Mouse (Mus musculus): ENCODE measurements around the gene Slc4a2. TPM values are rescaled to one million over a fixed set of nuclear protein-coding genes. Genes with fewer than 3 reads are reported as not detected.

Gene Slc4a2
- 10 to 100 TPM; 26.2 to 39.8 TPM for total RNA-seq (2021)
- long read RNA-seq, experiment 1, full-length matches to known transcripts = 40 of 67 reads
- long read RNA-seq, experiment 1, partial matches to known transcripts = 12 of 67 reads
- long read RNA-seq, experiment 1, other reads (novel, unspliced or antisense) = 15 of 67 reads
- long read RNA-seq, experiment 2, full-length matches to known transcripts = 26 of 43 reads
- long read RNA-seq, experiment 2, partial matches to known transcripts = 10 of 43 reads
- long read RNA-seq, experiment 2, other reads (novel, unspliced or antisense) = 7 of 43 reads

- peak; percentile 94 for DNase-seq
These were observed at the start of gene Slc4a2, which contains the start of gene Cdk5 for GRCm38 (mm10) chr5:24423129-24424003. Gene Slc4a2 (plus strand): TSS chr5:24423837. Gene Cdk5 (minus strand): TSS chr5:24423530.

DNA sequence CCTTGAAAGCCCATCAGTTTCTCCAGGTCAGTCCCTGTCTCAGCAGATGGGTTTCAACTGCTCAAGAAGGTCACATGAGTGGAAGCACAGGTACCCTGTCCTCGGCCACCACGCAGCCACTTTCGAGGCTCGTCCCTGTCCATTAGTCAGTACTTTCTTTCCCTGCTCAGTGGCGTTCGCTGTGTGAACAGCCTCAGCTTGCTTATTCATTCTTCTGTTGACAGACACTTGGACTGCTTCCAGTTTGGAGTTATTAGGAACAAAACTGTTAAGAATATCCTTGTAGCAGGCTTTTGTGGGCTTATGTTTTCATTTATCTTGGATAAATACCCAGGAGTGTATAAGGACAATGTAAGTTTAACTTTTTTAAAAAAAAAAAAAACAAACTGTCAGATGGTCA, 49.4 kb upstream of the Slc4a2 start:
- no peak for DNase-seq

DNA sequence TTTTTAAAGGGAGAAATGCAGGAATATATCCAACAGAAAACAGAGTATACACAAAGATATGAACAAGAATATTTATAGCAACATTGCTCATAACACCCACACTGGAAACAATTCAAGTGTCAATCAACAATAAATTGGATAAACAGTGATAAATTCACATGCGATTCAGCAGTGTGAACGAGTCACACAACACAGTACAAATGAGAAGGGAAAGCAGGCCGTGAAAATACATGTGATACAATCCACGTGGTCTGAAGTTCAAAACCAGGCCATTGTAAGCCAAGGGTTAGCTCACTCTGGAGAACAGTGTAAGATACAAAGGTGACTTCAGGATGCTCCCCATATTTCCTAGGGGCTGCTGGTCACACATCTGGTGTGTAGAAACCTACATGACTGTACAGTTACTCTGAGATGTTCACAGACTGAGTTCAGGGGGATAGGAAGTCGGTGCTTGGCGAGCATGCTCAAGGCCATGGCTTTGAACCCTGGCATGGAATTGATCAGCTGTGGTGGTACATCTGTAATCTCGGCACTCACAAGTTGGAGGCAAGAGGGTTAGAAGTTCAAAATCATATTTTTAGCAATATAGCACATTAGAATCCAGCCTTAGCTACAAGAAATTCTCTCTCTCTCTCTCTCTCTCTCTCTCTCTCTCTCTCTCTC, 48.8 kb upstream of the Slc4a2 start:
- DNase-seq = no peak

DNA sequence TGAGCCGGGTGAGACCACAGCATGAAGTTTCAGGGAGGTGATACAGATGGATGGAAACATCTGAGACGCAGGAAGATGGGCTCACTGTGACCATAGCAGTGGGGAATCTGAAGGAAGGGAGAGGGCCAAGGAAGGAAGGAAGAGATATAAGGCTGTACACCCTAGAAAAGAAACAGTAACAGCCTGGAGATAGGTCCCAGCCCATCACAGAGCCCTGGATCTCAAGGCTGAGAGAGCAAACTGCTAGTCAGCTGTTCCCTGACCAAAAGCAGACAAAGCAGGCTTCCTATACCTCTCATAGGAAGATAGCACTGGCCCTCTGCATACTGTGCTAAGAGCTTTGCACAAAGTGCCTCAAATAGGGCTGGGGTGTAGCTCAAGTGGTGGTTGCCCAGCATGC, 44.9 kb upstream of the Slc4a2 start:
- DNase-seq = no peak

GRCm38 (mm10) chr5:24379501-24379900, 44.1 kb upstream of the Slc4a2 start:
- DNase-seq = no peak

DNA sequence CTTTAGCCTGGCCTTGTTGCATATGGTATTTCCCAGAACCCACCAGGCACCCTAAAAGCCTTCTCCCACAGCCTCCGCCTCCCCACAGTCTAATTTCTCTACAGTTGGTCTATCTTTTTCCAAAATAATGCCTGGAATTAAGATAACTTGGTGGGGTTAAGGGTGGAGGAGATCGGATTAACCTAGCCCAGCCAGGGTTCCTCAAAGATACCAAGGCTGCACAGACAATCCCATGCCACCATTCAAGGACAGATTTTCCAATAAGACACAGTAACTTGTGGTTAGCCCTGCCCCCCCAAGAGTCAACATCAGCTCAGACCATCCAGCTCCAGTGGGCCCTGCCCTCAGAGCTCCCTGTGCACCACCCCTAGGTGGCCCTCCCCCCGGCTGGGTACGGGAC, 43.1 kb upstream of the Slc4a2 start:
- no peak for DNase-seq

DNA sequence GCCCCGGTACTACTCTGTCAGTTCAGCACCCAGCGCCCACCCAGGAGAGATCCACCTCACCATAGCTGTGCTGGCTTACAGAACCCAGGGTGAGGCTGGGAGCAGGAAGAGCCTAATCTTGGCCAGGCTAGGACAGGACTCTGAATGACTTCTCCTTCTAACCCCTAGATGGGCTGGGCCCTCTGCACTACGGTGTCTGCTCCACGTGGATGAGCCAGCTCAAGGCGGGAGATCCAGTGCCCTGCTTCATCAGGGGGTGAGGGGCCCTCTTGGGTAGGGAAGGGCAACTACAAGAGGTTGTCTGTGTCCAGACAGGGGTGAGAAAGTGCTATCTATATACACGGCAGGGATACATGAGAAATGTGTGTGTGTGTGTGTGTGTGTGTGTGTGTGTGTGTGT, 42.2 kb upstream of the Slc4a2 start:
- no peak for DNase-seq

- no peak for DNase-seq
These were observed 41.6 kb upstream of the Slc4a2 start for GRCm38 (mm10) chr5:24381988-24382387.

GRCm38 (mm10) chr5:24383026-24383859, 40.4 kb upstream of the Slc4a2 start:
- peak; percentile 81 for DNase-seq

GRCm38 (mm10) chr5:24384407-24384806, 39.2 kb upstream of the Slc4a2 start:
- no peak for DNase-seq

GRCm38 (mm10) chr5:24385374-24385773, 38.3 kb upstream of the Slc4a2 start:
- DNase-seq = no peak

- DNase-seq = no peak
These were observed 37.6 kb upstream of the Slc4a2 start for GRCm38 (mm10) chr5:24385887-24386550.

DNA sequence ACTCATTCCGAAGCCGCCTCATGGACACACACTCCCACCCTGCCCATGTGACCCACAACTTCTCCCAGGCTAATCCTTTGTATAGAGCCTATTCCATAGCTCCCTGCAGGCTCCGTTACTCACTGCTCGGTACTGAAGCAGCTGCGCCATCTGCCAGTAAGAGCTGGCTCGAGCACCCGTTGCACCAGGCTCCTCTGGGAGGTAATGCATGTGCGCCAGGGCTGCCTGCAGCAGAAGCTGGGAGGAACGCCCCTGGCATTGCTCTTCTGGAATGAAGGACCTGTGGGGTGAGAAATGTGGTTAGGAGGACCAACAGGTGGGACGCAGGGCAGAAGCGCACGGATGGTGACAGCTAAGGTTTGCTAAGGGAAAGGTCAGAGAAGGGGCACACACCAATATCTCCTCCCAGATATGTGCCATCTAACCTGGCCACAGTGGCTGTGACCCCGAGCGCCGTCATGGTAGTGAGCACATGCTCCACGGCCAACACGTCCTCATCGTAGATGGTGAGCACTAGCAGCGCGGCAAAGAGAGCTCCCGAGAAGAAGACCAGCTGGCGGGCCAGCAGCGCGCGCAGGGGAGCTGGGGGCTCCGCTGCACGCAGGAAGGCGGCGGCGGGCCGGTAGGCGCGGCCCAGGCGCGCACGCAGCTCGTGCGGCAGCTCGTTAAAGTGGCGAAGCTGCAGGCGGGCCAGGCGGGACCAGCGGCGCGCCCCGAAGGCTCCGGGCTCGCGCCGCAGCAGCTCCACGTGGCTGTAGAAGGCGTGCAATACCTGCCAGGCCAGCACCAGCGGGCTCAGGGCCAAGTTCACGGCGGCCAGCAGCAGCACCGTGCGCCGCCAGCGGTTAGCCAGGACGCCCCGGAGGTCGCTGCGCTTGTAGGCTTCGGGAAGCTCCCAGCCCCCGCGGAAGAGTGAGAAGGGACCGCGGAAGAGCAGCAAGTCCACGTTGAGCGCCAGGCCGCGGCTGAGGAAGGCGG, 36.1 kb upstream of the Slc4a2 start:
- peak; percentile 65 for DNase-seq

DNA sequence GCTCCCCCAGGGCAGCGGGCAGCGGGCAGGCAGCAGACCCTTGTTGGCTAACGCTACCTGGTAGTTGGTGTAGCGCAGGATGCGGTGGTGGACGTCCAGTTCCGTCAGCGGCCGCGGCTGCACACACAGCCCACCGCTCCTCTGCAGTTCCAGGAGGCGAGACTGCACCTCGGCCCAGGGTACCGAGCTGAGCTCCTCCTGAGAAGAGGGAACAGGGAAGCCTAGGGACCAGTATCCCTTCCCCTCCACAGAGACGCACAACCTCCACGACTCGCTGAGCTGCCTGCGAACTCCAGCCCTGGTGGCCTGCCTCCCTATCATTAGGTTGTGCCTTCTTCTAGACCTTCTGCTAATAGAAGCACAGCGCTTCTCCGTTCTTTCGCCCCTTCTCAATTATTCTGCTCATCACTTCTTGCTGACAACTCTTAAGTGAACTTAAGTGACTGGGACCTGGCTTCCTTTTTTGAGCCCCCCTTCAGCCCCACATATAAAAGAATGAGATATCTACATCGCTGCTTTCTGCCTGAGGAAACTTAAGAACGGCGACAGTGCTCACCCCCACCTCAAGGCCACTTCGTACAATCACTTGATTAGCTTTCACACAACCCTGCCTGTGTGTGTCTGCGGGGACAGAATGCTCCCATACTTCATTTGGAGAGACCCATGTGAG, 35.3 kb upstream of the Slc4a2 start:
- DNase-seq = no peak

DNA sequence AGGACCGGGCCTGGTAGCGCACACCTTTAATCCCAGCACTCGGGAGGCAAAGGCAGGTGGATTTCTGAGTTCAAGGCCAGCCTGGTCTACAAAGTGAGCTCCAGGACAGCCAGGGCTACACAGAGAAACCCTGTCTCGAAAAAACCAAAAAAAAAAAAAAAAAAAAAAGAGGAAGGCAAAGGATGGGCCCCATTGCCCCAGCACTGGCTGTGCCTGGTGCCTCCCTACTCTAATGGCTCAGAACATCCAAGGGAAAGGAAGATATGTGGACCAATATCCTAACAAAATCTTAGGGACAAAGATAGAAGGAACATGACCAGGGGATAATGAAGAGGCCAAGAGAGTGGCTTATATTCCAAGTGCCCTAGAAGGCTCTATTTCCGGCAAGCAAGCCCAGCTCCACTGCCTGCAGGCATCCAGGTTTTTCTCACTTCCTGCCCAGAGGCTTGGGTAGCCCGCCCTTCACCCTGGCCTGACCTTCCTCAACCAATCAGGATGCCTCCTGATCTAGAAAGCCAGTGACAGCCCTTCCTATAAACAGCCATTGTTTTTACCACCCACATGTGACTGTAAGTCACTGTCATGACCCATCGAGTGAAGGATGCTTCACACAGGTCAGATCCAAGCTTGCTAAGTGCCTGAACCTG, 34.5 kb upstream of the Slc4a2 start:
- DNase-seq = no peak

GRCm38 (mm10) chr5:24389658-24390020, 34.0 kb upstream of the Slc4a2 start:
- DNase-seq = no peak

DNA sequence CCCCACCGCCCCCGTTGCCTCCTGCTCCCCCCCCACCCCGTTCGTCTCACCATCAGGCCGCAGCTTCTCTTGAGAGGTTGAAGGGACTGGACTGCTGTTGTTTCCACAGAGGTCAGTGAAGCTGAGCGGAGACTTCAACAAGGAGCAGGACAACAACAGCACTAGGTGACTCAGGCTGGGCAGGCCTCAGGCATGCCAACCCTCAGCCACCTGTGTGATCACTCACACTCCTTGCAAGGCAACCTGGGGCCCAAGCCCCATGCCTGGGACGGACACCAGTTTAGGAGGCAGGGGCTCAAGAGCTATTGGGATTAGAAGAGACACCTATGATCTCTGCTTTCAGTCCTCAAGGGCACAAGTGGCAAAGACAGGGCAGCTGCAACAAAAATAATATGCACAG, 31.8 kb upstream of the Slc4a2 start, which contains the start of gene Atg9b:
TSS of gene Atg9b (minus strand) at position 280 of the 400 bp plus-strand sequence.
- no peak for DNase-seq

- DNase-seq = no peak
These were observed 30.9 kb upstream of the Slc4a2 start for GRCm38 (mm10) chr5:24392724-24393123.

DNA sequence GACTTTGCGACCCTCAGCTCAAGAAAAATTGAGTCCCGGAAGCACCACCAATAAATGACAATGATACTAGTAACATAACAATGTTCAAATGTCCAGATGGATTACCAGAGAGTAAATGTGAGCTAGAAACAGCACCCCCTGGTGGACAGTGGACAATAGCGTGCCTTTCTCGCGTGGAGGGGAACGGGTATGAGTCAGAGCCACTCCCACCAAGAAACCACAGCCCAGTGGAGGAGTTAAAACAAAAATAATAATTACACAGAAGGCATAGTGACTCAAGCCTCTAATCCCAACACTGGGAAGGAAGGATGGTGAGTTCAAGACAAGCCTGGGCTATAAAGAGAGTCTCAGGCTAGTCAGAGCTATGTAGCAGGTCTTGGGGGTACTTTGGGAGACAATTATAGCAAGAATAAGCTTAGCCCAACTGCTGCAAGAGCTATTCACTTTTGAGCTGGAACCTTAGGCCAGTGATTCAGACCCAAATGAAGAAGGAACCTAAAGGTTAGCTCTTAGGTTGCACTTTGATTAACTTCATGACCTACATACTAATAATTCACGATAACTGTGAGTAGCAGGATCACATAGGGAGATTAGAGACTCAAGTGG, 30.1 kb upstream of the Slc4a2 start, which contains the start of gene Abcb8:
TSS of gene Abcb8 (plus strand) at position 272 of the 606 bp plus-strand sequence.
- peak; percentile 81 for DNase-seq

Measured in gastrocnemius, postnatal 10 days (tissue).